14 mouse cellular contexts compared by ENCODE assay signal in the genomic region with DNA sequence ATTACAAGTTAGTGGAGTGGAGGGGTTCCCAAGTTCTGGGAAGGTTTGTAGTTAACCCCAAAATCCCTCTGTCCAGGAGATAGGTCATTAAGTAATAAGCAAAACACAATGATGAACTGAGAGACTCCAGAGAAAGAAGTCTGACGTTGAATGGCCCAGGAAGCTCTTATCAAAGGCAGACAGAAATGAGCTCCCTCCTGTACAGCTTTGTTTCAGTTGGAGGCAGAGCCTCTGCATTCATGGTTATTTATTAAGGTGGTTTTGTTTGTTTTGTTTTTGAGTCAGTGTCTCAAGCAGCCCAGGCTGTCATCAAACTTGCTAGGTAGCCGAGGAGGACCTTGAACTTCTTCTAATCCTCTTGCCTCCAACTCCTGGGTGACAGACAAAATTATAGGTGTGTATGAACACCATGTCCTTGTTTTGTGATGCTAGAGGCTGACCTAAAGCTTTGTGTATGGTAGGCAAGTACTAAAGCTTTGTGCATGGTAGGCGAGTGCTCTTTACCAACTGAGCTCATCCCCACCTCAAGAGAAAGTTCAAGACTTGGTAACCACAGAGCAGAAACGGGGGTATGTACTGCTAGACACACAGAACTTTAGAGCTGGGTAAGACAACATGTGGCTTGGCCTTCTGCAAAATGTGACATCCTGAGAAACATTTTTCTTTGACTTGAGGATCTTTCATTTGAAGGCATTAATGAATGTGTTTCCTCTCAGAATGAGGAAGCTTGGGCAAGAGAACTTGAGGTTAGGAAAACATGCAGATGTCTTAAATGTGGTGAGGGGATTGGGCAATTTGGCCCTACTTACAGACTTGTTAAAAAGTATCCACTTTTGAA. TPM values are rescaled to one million over a fixed set of nuclear protein-coding genes. Genes with fewer than 3 reads are reported as not detected.
DNase-seq lines count a peak whose midpoint lies in the region; ATAC-seq and TF ChIP-seq lines count a peak whose summit lies in the region.
"Had no signal": no experiment of that assay in that cellular context is flagged by ENCODE, and none has a peak within 500 bp of the region (broad histone marks: within the 10 kb centered on the region; RNA-seq: fewer than 3 reads in every experiment).

No protein-coding gene starts in this region.

- no peaks in the 10 kb centered on the region for H3K27me3 ChIP-seq in stomach, embryonic 16.5 days (ENCODE audit: control insufficient read depth, insufficient read depth, low read length)
- H3K27me3 ChIP-seq in stomach, postnatal 0 days (ENCODE audit: control insufficient read depth, insufficient read depth, low read length): no peaks in the 10 kb centered on the region
- H3K27me3 ChIP-seq in liver, embryonic 14.5 days (ENCODE audit: control insufficient read depth, insufficient read depth, low read length): no peaks in the 10 kb centered on the region
- no peaks in the 10 kb centered on the region for H3K27me3 ChIP-seq in kidney, embryonic 14.5 days (ENCODE audit: control insufficient read depth, insufficient read depth, low read length)
- H3K27me3 ChIP-seq: heart, embryonic 12.5 days; neural tube, embryonic 15.5 days had no signal

- peak; percentile 8 for DNase-seq in CD4-positive, CD25-positive, alpha-beta regulatory T cell, adult 2 months (ENCODE audit: low read depth, low spot score)
- no peak for DNase-seq in stomach, postnatal 0 days (ENCODE audit: low spot score)
- peak in 1 of 3 experiments; percentile 37 for DNase-seq in liver, embryonic 14.5 days (ENCODE audit: low read depth in 3 of 3, low spot score in 3 of 3)
- peak; percentile 26 for DNase-seq in naive thymus-derived CD4-positive, alpha-beta T cell, adult 2 months (ENCODE audit: low read depth)
- no peak for DNase-seq in frontal cortex, postnatal 10 days (ENCODE audit: low spot score in 2 of 2)
- DNase-seq: gastrocnemius, postnatal 36 days; heart, postnatal 36 days; kidney, postnatal 10 days had no signal

- H3K36me3 ChIP-seq in stomach, embryonic 16.5 days (ENCODE audit: control insufficient read depth, insufficient read depth, low read length): no peaks in the 10 kb centered on the region
- no peaks in the 10 kb centered on the region for H3K36me3 ChIP-seq in stomach, postnatal 0 days (ENCODE audit: control insufficient read depth, insufficient read depth, low read length)
- no peaks in the 10 kb centered on the region for H3K36me3 ChIP-seq in liver, embryonic 14.5 days (replicated peaks; ENCODE audit: control insufficient read depth, insufficient read depth, low read depth)
- H3K36me3 ChIP-seq in kidney, embryonic 14.5 days (ENCODE audit: control insufficient read depth, insufficient read depth, low read length): no peaks in the 10 kb centered on the region
- H3K36me3 ChIP-seq: forebrain, embryonic 10.5 days; heart, embryonic 12.5 days; neural tube, embryonic 15.5 days had no signal

- TF ChIP-seq EP300 in stomach, postnatal 0 days (optimal IDR thresholded peaks at IDR 0.05): no peak
- TF ChIP-seq EP300 in liver, embryonic 14.5 days (IDR thresholded peaks at IDR 0.05; ENCODE audit: low read depth): peak; percentile 53

- H3K9ac ChIP-seq in stomach, embryonic 16.5 days (ENCODE audit: low read length): no peak overlapping the region
- no peak overlapping the region for H3K9ac ChIP-seq in stomach, postnatal 0 days (ENCODE audit: low read length)
- H3K9ac ChIP-seq in liver, embryonic 14.5 days (replicated peaks): peak overlapping the region; percentile 91
- H3K9ac ChIP-seq in kidney, embryonic 14.5 days (ENCODE audit: low read depth, low read length): no peak overlapping the region

- no peak overlapping the region for H3K27ac ChIP-seq in stomach, embryonic 16.5 days (ENCODE audit: low read length)
- H3K27ac ChIP-seq in stomach, postnatal 0 days (replicated peaks): no peak overlapping the region
- H3K27ac ChIP-seq in liver, embryonic 14.5 days: peak overlapping the region; percentile 77
- H3K27ac ChIP-seq in kidney, embryonic 14.5 days (ENCODE audit: low read depth, low read length): no peak overlapping the region

- 77% methylated on average over 4 of the region's 4 CpGs for WGBS in stomach, embryonic 16.5 days
- WGBS in stomach, postnatal 0 days: 90% methylated on average over 4 of the region's 4 CpGs
- WGBS in liver, embryonic 14.5 days (ENCODE audit: insufficient replicate concordance): 18% methylated on average over 4 of the region's 4 CpGs
- 87% methylated on average over 4 of the region's 4 CpGs for WGBS in kidney, embryonic 14.5 days

- no peak for TF ChIP-seq CTCF in stomach, postnatal 0 days (IDR thresholded peaks at IDR 0.05; ENCODE audit: low read depth)
- no peak for TF ChIP-seq CTCF in liver, embryonic 14.5 days (IDR thresholded peaks at IDR 0.05; ENCODE audit: low read depth)

- no peak overlapping the region for H3K4me3 ChIP-seq in stomach, embryonic 16.5 days (replicated peaks; ENCODE audit: low read length)
- no peak overlapping the region for H3K4me3 ChIP-seq in stomach, postnatal 0 days (ENCODE audit: low read depth, low read length)
- H3K4me3 ChIP-seq in liver, embryonic 14.5 days (ENCODE audit: insufficient read depth in 1 of 2, low read depth in 2 of 2, low read length in 2 of 2): no peak overlapping the region; a peak in 1 of 4 replicates
- H3K4me3 ChIP-seq in kidney, embryonic 14.5 days (ENCODE audit: low read length): no peak overlapping the region

- peaks cover 9% of the 10 kb centered on the region for H3K4me1 ChIP-seq in stomach, embryonic 16.5 days (ENCODE audit: control insufficient read depth, insufficient read depth, low read length)
- peaks cover 3% of the 10 kb centered on the region; the same call in 1 of the 2 replicates for H3K4me1 ChIP-seq in stomach, postnatal 0 days (replicated peaks; ENCODE audit: control insufficient read depth, insufficient read depth)
- peaks cover 40 to 42% of the 10 kb centered on the region in 2 experiments for H3K4me1 ChIP-seq in liver, embryonic 14.5 days (replicated peaks; ENCODE audit: control insufficient read depth in 2 of 2, insufficient read depth in 2 of 2, low read length in 1 of 2)
- H3K4me1 ChIP-seq in kidney, embryonic 14.5 days (ENCODE audit: control insufficient read depth, insufficient read depth, low read length): peaks cover 7% of the 10 kb centered on the region

- ATAC-seq in CD4-positive, CD25-positive, alpha-beta regulatory T cell, adult 4 months: no peak
- ATAC-seq in stomach, embryonic 16.5 days (ENCODE audit: insufficient read depth, low FRiP score): no peak
- no peak for ATAC-seq in stomach, postnatal 0 days (ENCODE audit: low FRiP score, low TSS enrichment)
- no peak for ATAC-seq in liver, embryonic 14.5 days (ENCODE audit: insufficient read depth)
- no peak for ATAC-seq in kidney, embryonic 14.5 days (ENCODE audit: low FRiP score, low TSS enrichment)

- no peaks in the 10 kb centered on the region for H3K9me3 ChIP-seq in stomach, embryonic 16.5 days (replicated peaks; ENCODE audit: control insufficient read depth, low read length)
- H3K9me3 ChIP-seq in stomach, postnatal 0 days (ENCODE audit: control insufficient read depth, low read length): no peaks in the 10 kb centered on the region
- no peaks in the 10 kb centered on the region for H3K9me3 ChIP-seq in liver, embryonic 14.5 days (ENCODE audit: control insufficient read depth, low read length)
- H3K9me3 ChIP-seq in kidney, embryonic 14.5 days (ENCODE audit: control insufficient read depth, low read length): no peaks in the 10 kb centered on the region
- H3K9me3 ChIP-seq: forebrain, embryonic 10.5 days; heart, embryonic 12.5 days; neural tube, embryonic 15.5 days had no signal

- peak overlapping the region; percentile 67; the same call in 1 of the 2 replicates for H3K4me2 ChIP-seq in stomach, embryonic 16.5 days (ENCODE audit: low read depth, low read length)
- no peak overlapping the region for H3K4me2 ChIP-seq in stomach, postnatal 0 days (replicated peaks; ENCODE audit: low read depth)
- peak overlapping the region; percentile 92 for H3K4me2 ChIP-seq in liver, embryonic 14.5 days (ENCODE audit: low read depth)
- no peak overlapping the region for H3K4me2 ChIP-seq in kidney, embryonic 14.5 days (replicated peaks; ENCODE audit: low read depth, low read length)

RNA-seq across cellular contexts. Expression of gene Vcl, which starts 1.5 kb away (rescaled TPM):
- 1 to 10 TPM; 1.4 to 2.6 TPM for polyA plus RNA-seq in CD4-positive, CD25-positive, alpha-beta regulatory T cell, adult 4 months (2017; shearing (Covaris generic))
- 108 and 116 TPM in 2 replicates for polyA plus RNA-seq in stomach, embryonic 16.5 days (2015; fragmentation: Nextera tagmentation; extraction: Ambion mirVana)
- 52.0 and 54.5 TPM in 2 replicates for polyA plus RNA-seq in stomach, postnatal 0 days (2015; fragmentation: Nextera tagmentation; extraction: Ambion mirVana)
- polyA plus RNA-seq in liver, embryonic 14.5 days (2012; rRNA removed): 13.8 and 16.5 TPM in 2 replicates
- 17.1 and 21.7 TPM in 2 replicates for polyA plus RNA-seq in liver, embryonic 14.5 days (2014; fragmentation: Nextera tagmentation; extraction: Ambion mirVana)
- 19.1 and 42.4 TPM in 2 replicates for polyA plus RNA-seq in kidney, embryonic 14.5 days (2014; fragmentation: Nextera tagmentation; extraction: Ambion mirVana)

Comparison
In these comparisons a context has a peak if more than half of its experiments do, and no peak if none do; other contexts are left out.
1. H3K4me2 ChIP-seq: peak in stomach, embryonic 16.5 days (single experiment) and liver, embryonic 14.5 days (single experiment); none in stomach, postnatal 0 days (single experiment) and kidney, embryonic 14.5 days (single experiment).
2. DNase-seq: peak in CD4-positive, CD25-positive, alpha-beta regulatory T cell, adult 2 months (single experiment) and naive thymus-derived CD4-positive, alpha-beta T cell, adult 2 months (single experiment); none in stomach, postnatal 0 days (single experiment) and frontal cortex, postnatal 10 days (0 of 2).